Mouse (Mus musculus): ENCODE data around the gene Rtn4rl2. TPM values are rescaled to one million over a fixed set of nuclear protein-coding genes. Genes with fewer than 3 reads are reported as not detected.

The Rtn4rl2 gene
- polyA plus RNA-seq, 1 experiment from 2014 or later: 0.59 TPM

DNA sequence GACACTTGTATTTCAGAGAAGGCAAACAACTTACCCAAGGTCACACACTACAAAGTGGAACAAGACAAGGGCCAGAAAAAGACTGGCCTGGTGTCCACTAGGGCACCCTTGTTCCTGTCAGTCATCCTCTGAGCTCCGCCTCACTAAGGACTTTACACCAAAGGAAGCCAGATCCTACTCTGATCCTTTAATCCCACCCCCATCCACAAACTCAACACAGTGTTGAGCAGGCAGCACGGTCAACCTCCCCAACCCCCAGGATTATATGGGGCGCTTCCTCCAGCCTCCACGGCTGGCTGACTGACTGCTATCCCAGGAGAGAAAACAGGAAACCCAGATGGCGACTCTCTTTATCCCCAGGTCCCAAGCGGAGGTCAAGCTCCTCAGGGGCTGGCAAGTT, 3.4 kb downstream of the Rtn4rl2 start:
- no peak for ATAC-seq (ENCODE audit: insufficient number of reproducible peaks, insufficient read depth, low FRiP score, low read depth)
- Histone ChIP-seq H3K4me3 (ENCODE audit: low read depth, low read length) (peak overlapping the region; percentile 5; the same call in 1 of the 2 replicates), H3K4me1 (ENCODE audit: control insufficient read depth, insufficient read depth, low read length) (peaks cover 17% of the 10 kb centered on the region), H3K27ac (ENCODE audit: low read length) (no peak overlapping the region), H3K9me3 (ENCODE audit: control insufficient read depth, low read depth, low read length) (no peaks in the 10 kb centered on the region), H3K4me2 (replicated peaks; ENCODE audit: low read depth, low read length) (peak overlapping the region; percentile 34), H3K9ac (replicated peaks; ENCODE audit: low read depth, low read length) (no peak overlapping the region), H3K36me3 (ENCODE audit: control insufficient read depth, insufficient read depth, low read length) (no peaks in the 10 kb centered on the region), H3K27me3 (ENCODE audit: control insufficient read depth, insufficient read depth, low read length) (peaks cover 31% of the 10 kb centered on the region)
- 5% methylated on average over 6 of the region's 6 CpGs for WGBS

DNA sequence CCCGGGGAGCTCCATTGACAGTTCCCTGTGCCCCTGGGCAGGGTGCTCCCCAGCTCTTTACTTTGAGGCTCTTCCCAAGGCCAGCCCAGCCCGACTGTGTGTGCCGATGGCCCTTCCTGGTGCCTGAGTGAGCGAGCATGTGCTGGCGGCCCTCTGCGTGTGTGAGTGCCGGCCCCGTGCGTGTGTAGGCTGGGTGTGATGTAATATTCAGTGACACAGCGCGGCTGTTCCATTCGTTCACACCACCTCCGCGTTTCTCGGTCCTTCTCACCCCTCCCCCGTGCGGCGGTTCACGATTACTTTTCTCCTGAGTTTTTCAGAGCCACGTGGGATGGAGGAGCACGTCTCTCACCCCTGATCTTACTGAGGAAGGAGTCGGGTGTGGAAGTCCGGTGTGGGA, 3.9 kb downstream of the Rtn4rl2 start:
- Histone ChIP-seq H3K9me3 (ENCODE audit: control insufficient read depth, low read depth, low read length) (no peaks in the 10 kb centered on the region), H3K36me3 (ENCODE audit: control insufficient read depth, insufficient read depth, low read length) (no peaks in the 10 kb centered on the region), H3K4me2 (replicated peaks; ENCODE audit: low read depth, low read length) (peak overlapping the region; percentile 34), H3K9ac (replicated peaks; ENCODE audit: low read depth, low read length) (no peak overlapping the region), H3K27me3 (ENCODE audit: control insufficient read depth, insufficient read depth, low read length) (peaks cover 27% of the 10 kb centered on the region), H3K27ac (ENCODE audit: low read length) (no peak overlapping the region), H3K4me3 (ENCODE audit: low read depth, low read length) (peak overlapping the region; percentile 5; the same call in 1 of the 2 replicates), H3K4me1 (ENCODE audit: control insufficient read depth, insufficient read depth, low read length) (peaks cover 12% of the 10 kb centered on the region)
- ATAC-seq (ENCODE audit: insufficient number of reproducible peaks, insufficient read depth, low FRiP score, low read depth): no peak
- WGBS: 3% methylated on average over 23 of the region's 23 CpGs

DNA sequence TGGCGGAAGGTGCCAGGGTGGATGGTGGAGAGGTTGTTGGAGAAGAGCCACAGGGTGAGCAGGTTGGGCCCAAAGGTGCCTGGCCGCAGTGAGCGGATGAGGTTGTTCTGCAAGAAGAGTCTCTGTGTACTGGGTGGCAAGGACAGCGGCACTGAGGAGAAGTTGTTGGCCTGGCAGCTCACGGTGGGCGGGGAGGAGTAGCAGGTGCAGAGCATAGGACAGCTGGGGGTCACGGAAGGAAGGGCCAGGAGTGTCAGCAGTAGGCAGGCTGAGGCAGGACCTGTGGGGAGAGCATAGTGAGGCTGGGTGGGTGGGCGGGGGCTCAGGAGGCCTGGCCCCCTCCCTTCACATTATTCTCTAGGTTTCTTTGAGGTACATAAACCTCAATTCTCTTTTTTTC, 5.9 kb downstream of the Rtn4rl2 start:
- Histone ChIP-seq H3K27ac (ENCODE audit: low read length) (no peak overlapping the region), H3K9me3 (ENCODE audit: control insufficient read depth, low read depth, low read length) (no peaks in the 10 kb centered on the region), H3K36me3 (ENCODE audit: control insufficient read depth, insufficient read depth, low read length) (no peaks in the 10 kb centered on the region), H3K9ac (replicated peaks; ENCODE audit: low read depth, low read length) (no peak overlapping the region), H3K4me3 (ENCODE audit: low read depth, low read length) (no peak overlapping the region), H3K27me3 (ENCODE audit: control insufficient read depth, insufficient read depth, low read length) (peaks cover 22% of the 10 kb centered on the region), H3K4me1 (ENCODE audit: control insufficient read depth, insufficient read depth, low read length) (peaks cover 6% of the 10 kb centered on the region), H3K4me2 (replicated peaks; ENCODE audit: low read depth, low read length) (no peak overlapping the region)
- WGBS: 75% methylated on average over 8 of the region's 8 CpGs
- ATAC-seq (ENCODE audit: insufficient number of reproducible peaks, insufficient read depth, low FRiP score, low read depth): no peak

DNA sequence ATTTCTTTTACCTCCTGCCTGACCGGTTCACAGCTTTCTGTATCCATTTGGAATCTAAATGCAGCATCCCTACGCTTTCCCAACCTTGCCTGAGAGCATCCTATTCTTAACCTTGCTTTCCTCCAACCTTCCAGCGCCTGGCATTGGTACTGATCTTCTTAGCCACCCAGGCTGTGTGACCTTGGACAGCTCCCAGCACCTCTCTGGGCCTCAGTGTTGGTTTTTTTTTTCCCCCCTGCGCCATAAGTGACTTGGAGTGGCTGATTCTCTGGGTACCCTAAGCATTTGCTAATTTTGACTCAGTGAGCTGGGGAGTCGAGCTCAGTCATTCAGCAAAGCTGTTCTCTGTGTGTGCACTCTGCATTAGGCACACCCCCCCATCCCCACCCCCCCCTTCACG, 10.7 kb downstream of the Rtn4rl2 start:
- 38% methylated on average over 6 of the region's 6 CpGs for WGBS
- peaks cover 35% of the 10 kb centered on the region for H3K27me3 ChIP-seq (ENCODE audit: control insufficient read depth, insufficient read depth, low read length)
- no peak overlapping the region for H3K27ac ChIP-seq (ENCODE audit: low read length)
- 0 out of 2 replicates have a peak, but pooled peaks cover 9% of the 10 kb centered on the region for H3K4me1 ChIP-seq (ENCODE audit: control insufficient read depth, insufficient read depth, low read length)
- no peaks in the 10 kb centered on the region for H3K36me3 ChIP-seq (ENCODE audit: control insufficient read depth, insufficient read depth, low read length)
- no peak overlapping the region for H3K4me2 ChIP-seq (replicated peaks; ENCODE audit: low read depth, low read length)
- H3K9ac ChIP-seq (replicated peaks; ENCODE audit: low read depth, low read length): no peak overlapping the region
- no peaks in the 10 kb centered on the region for H3K9me3 ChIP-seq (ENCODE audit: control insufficient read depth, low read depth, low read length)
- H3K4me3 ChIP-seq (ENCODE audit: low read depth, low read length): no peak overlapping the region
- no peak for ATAC-seq (ENCODE audit: insufficient number of reproducible peaks, insufficient read depth, low FRiP score, low read depth)

DNA sequence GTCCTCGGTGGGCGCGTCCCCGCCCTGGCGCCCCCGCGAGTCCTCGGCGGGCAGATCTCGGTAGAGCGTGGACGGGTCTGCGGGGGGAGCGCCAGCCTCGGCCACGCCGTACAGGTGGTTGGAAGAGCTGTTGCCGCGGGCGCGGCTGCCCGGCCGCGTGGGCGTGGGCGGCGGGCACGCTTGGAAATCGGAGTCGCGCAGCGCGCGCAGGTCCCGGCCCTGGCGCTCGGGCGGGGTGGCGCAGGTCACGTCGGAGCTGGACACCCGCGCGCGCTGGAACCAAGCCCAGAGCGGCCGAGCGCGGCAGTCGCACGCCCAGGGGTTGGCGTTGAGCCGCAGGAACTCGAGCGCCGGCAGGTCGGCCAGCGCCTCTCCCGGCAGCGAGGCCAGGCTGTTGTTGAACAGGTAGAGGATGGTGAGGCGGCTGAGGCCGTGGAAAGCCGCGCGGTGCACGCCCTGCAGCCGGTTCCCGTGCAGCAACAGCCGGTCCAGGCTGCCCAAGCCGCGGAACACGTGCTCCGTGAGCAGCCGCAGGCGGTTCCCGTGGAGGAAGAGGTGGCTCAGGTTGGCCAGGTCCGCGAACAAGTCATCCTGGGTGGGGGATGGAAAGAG, 14.3 kb downstream of the Rtn4rl2 start:
- H3K27me3 ChIP-seq (ENCODE audit: control insufficient read depth, insufficient read depth, low read length): peaks cover 48% of the 10 kb centered on the region
- WGBS: 2% methylated on average over 78 of the region's 78 CpGs
- no peak overlapping the region for H3K27ac ChIP-seq (ENCODE audit: low read length)
- no peaks in the 10 kb centered on the region for H3K36me3 ChIP-seq (ENCODE audit: control insufficient read depth, insufficient read depth, low read length)
- H3K9ac ChIP-seq (replicated peaks; ENCODE audit: low read depth, low read length): peak overlapping the region; percentile 25; the same call in 1 of the 2 replicates
- 0 out of 2 replicates have a peak, but pooled peaks cover 9% of the 10 kb centered on the region for H3K4me1 ChIP-seq (ENCODE audit: control insufficient read depth, insufficient read depth, low read length)
- H3K4me2 ChIP-seq (replicated peaks; ENCODE audit: low read depth, low read length): peak overlapping the region; percentile 87
- peak overlapping the region; percentile 45 for H3K4me3 ChIP-seq (ENCODE audit: low read depth, low read length)
- 0 out of 2 replicates have a peak, but pooled peaks have one; percentile 21 for ATAC-seq (ENCODE audit: insufficient number of reproducible peaks, insufficient read depth, low FRiP score, low read depth)
- no peaks in the 10 kb centered on the region for H3K9me3 ChIP-seq (ENCODE audit: control insufficient read depth, low read depth, low read length)

DNA sequence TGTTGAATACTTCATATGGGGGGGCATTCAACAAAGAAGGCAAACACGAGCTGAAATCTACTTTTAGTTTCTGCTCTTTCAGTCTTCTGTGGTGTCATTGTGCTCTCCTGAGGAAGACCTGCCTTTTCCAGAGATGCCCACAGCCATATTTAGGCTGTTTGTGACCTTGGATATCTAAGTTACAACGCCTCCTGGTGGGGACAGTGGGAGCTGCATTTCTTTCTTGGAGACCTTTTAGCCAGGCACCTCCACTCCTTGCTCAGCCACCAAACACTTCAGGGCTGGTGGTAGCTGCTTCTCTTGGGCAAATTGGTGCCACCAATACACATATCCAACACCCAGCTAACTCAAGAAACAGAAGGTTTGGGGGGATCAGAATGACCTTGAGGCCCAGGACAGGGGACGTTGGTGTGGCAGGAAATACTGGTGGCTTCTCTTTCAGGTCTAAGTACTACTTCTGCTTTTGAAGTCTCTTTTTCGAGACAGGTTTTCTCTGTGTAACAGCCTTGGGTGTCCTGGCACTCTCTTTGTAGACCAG, 15.8 kb downstream of the Rtn4rl2 start:
- Histone ChIP-seq H3K36me3 (ENCODE audit: control insufficient read depth, insufficient read depth, low read length) (no peaks in the 10 kb centered on the region), H3K9ac (replicated peaks; ENCODE audit: low read depth, low read length) (no peak overlapping the region), H3K9me3 (ENCODE audit: control insufficient read depth, low read depth, low read length) (no peaks in the 10 kb centered on the region), H3K4me1 (ENCODE audit: control insufficient read depth, insufficient read depth, low read length) (0 out of 2 replicates have a peak, but pooled peaks cover 15% of the 10 kb centered on the region), H3K27ac (ENCODE audit: low read length) (no peak overlapping the region), H3K27me3 (ENCODE audit: control insufficient read depth, insufficient read depth, low read length) (peaks cover 58% of the 10 kb centered on the region), H3K4me2 (replicated peaks; ENCODE audit: low read depth, low read length) (no peak overlapping the region), H3K4me3 (ENCODE audit: low read depth, low read length) (no peak overlapping the region)
- 64% methylated on average over 4 of the region's 4 CpGs for WGBS
- no peak for ATAC-seq (ENCODE audit: insufficient number of reproducible peaks, insufficient read depth, low FRiP score, low read depth)

DNA sequence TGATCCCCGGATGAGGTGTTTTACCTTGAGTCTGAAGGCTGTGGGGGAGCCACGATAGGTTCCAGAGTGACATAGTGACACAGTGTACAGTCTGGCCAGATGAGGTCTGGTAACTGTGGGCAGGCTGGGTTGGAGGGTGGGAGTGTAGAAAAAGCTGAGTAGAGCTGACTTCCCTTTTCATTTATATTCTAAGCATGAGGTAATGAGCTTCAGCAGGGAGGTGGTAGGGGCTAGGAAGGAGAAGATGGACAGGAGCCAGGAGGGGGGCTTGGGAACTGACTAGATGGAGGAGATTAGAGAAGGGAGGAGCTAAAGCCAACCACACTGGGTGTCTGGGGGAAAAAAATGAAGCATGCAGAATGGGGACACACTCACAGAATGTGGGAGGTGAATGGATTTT, 17.5 kb downstream of the Rtn4rl2 start:
- Histone ChIP-seq H3K4me2 (replicated peaks; ENCODE audit: low read depth, low read length) (no peak overlapping the region), H3K36me3 (ENCODE audit: control insufficient read depth, insufficient read depth, low read length) (no peaks in the 10 kb centered on the region), H3K9ac (replicated peaks; ENCODE audit: low read depth, low read length) (no peak overlapping the region), H3K27me3 (ENCODE audit: control insufficient read depth, insufficient read depth, low read length) (peaks cover 54% of the 10 kb centered on the region), H3K27ac (ENCODE audit: low read length) (no peak overlapping the region), H3K4me1 (ENCODE audit: control insufficient read depth, insufficient read depth, low read length) (0 out of 2 replicates have a peak, but pooled peaks cover 15% of the 10 kb centered on the region), H3K9me3 (ENCODE audit: control insufficient read depth, low read depth, low read length) (no peaks in the 10 kb centered on the region), H3K4me3 (ENCODE audit: low read depth, low read length) (no peak overlapping the region)
- no peak for ATAC-seq (ENCODE audit: insufficient number of reproducible peaks, insufficient read depth, low FRiP score, low read depth)
- WGBS: 62% methylated on average over 2 of the region's 2 CpGs

DNA sequence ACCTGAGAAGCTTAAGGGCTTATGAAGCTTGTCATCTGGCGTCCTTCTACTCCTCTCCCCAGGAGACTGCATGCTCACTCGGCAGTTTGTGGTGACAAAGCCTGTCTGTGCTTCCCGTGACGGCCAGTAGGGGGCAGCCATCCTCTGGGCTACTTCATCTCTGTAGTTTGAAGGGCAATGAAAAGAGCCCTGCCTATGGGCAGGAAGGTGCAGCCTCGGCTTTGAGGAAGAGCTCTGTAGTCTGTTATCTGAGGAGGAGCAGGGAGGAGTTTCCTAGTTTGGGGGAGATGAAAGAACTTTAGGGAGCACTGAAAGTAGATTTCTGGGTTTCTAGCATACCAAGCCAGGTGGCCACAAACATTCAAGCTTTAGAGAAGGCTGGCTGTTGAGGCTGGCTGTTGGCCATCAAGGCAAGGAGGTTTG, 18.0 kb downstream of the Rtn4rl2 start:
- H3K9ac ChIP-seq (replicated peaks; ENCODE audit: low read depth, low read length): no peak overlapping the region
- H3K4me1 ChIP-seq (ENCODE audit: control insufficient read depth, insufficient read depth, low read length): 0 out of 2 replicates have a peak, but pooled peaks cover 15% of the 10 kb centered on the region
- no peaks in the 10 kb centered on the region for H3K36me3 ChIP-seq (ENCODE audit: control insufficient read depth, insufficient read depth, low read length)
- H3K4me3 ChIP-seq (ENCODE audit: low read depth, low read length): no peak overlapping the region
- peaks cover 49% of the 10 kb centered on the region for H3K27me3 ChIP-seq (ENCODE audit: control insufficient read depth, insufficient read depth, low read length)
- ATAC-seq (ENCODE audit: insufficient number of reproducible peaks, insufficient read depth, low FRiP score, low read depth): no peak
- 8% methylated on average over 5 of the region's 5 CpGs for WGBS
- H3K4me2 ChIP-seq (replicated peaks; ENCODE audit: low read depth, low read length): no peak overlapping the region
- no peak overlapping the region for H3K27ac ChIP-seq (ENCODE audit: low read length)
- no peaks in the 10 kb centered on the region for H3K9me3 ChIP-seq (ENCODE audit: control insufficient read depth, low read depth, low read length)

Data from stomach, embryonic 14.5 days (tissue).